Mouse (Mus musculus): Measurements from ENCODE around the gene Rnf25.

Gene Rnf25

DNA sequence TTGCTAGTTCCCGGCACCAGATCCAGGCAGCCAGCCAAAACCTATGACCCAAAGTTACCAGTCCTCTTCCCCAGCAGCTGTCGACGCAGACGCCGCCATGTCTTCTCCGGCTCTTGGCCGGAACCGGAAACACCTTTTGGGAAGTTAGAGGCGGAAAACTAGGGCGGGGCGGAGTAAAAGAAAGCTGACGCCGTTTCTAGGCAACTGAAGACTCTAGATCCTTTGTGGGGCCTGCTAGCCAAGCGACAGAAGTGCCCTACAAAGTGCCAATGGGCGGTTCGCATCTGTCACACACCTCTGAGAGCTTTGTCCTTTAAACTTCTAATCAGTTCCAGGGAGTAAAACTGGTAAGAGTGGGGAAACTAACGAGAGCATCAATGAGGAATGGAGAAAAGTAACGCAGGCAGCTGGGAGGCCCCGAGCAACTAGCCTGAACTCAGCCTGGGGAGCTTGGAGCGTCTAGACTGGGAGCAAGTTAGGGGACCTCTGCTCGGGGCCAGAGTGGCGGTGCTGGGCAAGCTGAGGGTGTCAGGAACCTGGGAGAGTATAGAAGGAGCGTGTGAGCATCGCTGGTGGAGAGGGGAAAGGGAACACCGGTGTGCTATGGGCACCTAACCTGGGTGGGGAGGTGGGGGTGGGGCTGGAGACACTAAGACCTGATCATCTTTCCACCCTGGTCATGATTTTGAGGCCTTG is at the start of gene Rnf25, which contains the start of gene Stk36:
Gene Rnf25 (minus strand): TSS at position 131 of the 696 bp plus-strand sequence.
Gene Stk36 (plus strand): TSS at position 179 of the 696 bp plus-strand sequence.
- peak; percentile 90 for DNase-seq

DNA sequence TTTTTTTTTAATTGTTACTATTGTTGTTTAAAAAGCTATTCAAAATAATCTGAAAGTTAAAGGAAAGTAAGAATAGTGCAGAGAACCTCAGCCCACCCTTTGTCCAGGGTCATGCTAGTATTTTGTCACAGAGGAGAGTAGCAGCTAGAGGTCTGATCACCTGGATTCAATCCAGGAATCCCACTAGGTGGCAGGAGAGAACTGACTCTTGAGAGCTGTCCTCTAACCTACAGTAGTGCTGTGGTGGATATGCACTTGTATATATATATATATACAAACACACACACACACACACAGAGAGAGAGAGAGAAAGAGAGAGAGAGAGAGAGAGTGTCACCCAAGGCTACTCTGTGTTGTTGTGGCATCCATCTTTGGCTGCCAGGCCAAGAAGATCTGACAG is 42.7 kb upstream of the Rnf25 start:
- DNase-seq: peak; percentile 32

DNA sequence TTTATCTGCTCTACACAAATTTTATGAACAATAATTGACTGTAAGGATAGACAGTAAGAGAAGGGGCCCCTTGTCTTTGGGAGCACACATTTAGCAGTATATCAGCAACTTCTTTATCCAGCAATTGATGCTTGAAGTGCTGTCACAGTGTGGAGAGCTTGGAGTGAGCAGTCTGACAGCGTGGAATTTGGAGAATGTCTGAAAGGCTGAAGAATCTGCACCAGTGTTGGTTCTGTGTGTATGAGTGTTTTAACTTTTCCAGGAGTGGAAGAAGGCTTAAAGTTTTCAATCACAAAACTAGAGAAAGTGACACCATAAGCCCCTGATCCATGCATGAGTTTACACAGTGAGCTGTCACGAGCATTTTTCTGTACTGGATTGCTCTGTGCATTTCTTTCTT is 42.3 kb upstream of the Rnf25 start:
- no peak for DNase-seq

DNA sequence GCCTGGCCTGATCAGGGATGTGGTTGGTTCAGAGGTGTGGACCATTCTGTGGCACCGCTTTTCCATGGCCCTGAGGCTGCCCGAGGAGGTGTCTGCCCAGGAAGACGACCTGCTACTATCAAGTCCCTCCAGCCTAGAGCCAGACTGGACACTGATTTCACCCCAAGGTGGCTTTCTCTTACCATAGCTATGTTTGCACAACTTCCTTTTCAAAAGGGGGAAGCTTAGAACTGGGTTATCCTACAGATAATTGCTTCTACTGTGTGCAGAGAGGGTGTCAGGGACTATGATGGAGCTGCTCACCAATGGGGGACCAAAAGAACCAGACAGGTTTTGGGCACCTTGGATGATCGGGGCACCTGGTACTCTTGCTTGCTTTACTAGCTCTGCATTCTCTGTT is 31.5 kb upstream of the Rnf25 start:
- no peak for DNase-seq

DNA sequence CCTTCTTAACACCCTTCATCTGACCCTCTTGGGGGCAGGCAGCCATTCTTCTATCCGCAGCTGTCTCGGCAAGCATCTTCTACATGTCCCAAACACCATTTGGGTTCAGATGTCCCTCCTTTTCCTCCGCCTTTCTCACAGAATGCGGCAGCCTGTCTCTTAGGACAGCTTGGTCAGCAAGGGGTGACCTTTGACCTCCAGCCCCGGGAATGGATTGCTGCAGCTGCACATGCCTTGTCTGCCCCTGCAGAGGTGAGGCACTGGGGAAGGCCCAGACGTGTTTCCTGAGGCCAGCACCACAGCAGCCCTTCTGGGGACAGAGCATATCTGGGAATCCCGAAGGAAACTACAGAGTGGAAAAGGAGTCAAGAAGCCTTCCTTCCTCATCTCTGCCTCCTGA is 26.8 kb upstream of the Rnf25 start:
- DNase-seq: no peak

DNA sequence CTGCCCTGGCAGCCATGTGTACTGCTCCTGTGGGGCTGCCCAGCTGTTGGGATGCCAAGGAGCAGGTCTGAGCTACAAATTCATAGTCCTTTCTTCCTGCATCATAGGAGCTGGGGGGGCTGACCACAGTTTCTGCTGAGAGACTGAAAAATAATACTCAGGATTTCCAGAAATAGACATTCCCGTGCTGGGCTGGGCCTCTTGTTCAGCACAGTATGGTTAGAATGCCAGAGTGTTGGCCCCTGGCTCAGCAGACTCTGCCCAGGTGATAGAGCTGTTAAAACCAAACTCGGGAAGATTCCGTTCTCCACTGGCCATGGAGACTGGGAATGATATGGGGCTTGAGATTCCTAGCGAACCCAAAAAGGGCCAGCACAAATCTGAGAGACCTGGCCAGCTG is 24.9 kb upstream of the Rnf25 start:
- no peak for DNase-seq

DNA sequence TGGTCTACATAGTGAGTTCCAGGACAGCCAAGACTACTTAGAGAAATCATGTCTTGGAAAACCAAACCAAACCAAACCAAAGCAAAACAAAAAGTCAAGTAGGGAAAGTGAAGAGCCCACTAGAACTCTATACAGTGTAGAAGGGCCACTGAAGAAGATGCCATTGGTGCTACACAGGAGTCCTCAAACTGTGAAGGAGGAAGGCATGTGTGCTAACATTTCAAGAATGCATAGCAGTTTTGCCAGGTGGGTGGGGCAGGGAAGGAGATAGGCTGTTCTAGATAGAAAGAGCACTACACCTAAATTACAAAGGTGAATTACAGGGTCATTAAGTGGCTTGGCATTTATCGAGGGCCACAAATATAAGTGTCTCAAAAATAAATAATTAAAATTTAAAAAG is 23.0 kb upstream of the Rnf25 start:
- no peak for DNase-seq

DNA sequence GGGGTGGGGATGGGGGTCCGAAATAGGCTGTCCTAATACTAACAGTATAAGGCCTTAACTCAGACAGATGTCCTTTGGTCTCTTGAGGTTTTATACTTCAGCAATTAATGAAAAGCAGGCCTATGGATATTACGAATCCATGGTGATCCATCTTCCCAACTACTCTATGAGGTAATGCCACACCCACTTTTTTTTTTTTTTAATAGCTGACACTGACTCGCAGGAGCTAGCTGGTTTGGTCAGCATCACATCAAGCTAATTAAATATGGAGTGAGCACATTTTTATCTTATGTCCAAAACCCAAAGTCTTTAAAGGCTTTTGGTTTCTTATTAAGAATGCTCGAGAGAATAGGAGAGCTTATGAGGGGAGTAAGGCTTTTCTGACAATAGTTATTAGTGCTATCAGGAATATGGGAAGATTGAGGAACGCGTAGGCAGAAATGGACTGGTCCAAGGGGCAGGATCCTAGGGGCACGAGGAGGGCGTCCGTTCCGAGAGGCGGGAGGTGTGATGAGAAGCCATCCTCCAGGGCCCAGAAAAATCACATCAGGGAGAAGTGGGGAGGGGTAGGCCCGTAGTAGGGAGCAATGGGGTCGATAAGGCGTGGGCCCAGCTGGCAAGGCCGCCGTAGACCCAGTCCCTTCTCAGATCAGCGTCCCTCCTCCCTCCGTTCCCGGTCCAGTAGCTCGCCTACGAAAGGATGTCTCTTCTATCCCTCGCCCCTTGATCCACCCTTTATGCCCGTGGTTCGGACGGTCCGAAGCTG is 513 bp downstream of the Rnf25 start:
- DNase-seq: no peak

DNA sequence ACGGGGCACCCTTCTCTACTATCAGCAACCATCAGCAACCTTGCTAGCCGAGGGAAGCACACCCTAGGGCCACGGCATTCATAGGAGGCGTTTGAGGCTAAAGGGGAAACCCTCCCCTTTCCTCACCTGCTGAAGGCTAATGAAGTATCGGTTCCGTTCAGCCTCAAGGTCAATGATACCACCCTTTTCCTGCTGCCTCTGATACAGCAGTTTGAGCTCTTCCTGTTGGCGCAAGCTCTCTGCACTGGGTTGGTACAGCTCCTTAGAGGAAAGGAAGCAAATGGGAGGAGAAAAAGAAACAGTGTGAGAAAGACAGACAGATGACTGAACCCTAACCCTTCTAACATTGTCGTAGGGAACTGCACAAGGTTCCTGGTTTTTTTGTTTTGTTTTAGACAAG is 6.8 kb downstream of the Rnf25 start:
- DNase-seq: no peak

DNA sequence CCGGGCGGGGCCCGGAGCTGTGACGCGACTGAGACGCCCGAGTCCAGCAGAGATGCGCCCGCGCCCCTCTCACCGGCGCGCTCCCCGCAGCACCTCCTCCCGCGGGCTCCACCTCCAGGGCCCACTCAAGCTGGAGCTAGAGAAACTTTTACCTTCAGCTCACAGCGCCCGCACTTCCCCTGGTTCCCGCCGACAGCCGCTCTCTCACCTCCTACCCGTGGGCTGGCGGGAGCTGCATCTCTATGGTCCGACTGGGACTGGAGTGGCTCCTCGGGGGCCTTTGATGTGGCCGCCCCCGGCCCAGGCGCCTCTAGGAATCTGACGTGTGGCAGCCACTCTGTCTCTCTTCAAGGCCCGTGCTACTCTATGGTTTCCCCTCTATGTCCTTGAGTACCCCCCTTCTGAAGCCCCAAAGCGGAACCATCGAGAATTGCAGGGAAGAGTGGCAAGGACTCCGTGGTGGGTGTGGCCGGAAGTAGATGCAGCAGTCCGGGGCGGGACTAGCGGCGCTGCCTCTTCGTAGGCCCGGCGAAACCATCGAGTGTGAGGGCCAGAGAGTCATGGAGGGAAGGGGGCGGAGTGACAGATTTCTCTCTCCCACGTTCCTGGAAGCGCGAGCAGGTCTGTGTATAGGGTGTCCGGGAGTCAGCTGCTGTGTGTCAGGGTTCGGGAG is 13.3 kb downstream of the Rnf25 start, which contains the start of the genes Zfp142 and Bcs1l:
Gene Zfp142 (minus strand): TSS at position 474 of the 673 bp plus-strand sequence.
Gene Bcs1l (plus strand): TSS at position 517 of the 673 bp plus-strand sequence.
- peak; percentile 99 for DNase-seq

DNA sequence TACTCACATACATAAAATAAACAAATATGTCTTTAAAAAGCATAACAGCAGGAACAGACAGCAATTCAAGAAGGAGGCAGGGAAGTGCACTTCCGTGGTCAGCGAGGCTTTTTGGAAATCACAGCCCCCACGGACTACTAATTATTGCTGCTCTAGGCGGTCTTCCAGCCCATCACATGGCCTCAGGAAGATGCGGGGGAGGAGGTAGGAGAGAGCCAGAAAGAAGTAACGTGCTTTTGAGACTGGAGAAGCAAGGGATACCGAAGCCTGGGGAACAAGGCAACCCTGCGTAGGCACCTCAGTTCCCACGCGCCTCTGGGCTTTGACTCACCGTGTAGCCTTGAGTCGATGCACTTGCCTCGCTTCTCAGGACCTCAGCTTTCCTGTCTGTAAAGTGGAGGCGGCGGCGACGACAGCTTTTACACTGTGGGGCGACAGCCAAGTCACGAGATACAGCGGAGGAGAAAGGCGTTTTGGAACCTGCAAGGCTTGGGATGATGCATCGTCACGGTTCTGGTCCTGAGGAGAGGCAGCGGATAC is 13.9 kb downstream of the Rnf25 start:
- DNase-seq: no peak

DNA sequence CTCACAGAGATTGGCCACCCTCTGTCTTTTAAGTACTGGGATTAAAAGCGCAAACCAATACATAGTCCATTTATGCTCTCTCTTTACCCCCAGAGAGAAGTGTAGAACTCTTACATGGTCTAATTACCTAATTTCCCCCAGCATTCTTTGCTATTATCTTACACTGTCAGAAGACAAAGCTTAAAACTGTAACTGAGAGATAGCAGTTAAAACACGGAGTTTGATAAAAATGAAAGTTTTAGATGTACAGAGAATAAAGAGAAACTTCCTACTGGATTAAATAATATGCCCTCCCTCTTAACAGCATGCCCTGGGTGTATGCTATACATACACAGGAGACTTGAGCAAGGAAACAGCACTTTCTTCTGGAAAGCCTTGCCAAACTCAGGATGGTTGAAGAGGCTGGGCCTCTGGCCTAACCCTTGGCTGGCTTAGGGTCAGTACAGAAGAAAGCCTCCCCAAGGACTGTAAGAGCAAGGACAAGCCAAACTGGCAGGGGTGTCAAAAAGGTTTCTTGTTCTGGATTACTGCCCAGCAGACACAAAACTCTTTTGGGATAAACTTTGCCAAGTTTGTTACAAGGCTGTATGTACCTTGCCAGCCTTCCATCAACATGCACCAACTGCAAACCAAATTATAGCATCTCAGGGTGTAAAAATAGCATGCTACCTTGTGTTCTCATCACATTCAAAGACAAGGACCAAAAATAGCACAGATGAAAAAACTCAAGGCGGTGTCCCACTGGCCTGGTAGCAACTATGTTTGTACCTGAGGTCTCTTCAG is 16.4 kb downstream of the Rnf25 start:
- no peak for DNase-seq

DNA sequence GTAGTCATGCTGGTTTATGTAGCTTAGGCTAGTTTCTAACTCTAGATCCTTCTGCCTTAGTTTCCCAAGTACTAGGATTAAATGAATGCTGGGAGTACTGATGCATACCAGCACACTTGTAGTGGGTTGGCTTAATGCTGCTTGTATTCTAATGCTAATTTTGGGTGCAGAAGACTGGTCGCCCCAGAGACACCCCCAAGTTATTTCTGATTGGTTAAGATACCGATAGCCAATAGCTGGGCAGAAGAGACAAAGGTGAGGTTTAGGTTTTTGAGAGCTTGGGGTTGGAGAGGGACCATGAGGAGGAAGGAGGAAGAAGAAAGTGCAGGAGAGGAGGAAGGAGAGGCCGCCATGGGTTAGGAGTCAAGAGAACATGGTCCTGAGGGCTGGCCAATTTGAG is 18.6 kb downstream of the Rnf25 start:
- DNase-seq: no peak

DNA sequence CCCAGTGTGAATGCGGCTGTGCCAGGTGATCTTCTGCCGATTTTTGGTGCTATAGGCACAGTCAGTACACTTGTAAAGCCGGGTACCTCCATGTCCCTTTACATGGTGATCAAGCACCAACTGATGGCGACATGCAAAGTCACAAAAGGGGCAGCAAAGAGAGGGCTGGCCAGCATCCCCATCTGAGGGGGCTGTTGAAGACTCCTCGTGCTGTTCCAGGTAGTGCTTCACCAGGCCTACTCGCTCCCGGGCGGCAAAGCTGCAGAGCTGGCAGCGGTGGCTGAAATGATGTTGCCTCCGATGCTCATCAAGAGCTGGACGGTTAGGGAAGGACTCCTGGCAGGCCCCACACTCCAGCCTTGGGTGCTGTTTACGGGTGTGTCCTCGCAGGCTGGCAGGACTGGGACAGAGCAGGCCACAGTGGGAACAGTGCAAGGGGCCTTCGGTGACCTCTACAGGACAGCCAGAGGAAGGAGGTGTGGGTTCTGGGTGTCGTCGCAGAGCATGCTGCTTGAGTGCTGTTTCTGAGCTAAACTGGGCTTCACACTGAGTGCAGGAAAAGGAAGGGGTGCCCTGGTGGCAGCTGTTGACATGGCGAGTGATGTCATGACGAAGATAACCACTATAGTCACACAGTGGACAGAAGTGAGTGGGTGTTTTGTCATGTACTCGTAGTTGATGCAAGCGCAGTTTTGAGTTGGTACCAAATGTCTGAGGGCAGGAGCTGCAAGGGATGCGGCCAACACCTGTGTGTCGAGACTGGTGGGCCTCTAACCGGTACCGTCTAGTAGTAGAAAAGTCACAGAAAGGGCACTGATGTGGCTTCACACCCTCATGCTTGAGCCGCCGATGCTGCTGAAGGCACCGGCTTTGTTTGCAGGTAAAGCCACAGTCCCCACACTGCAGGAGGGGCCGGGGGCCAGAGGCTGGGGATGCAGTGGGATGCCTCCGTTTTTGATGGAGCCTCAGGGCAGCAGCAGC is 31.2 kb downstream of the Rnf25 start:
- DNase-seq: no peak

DNA sequence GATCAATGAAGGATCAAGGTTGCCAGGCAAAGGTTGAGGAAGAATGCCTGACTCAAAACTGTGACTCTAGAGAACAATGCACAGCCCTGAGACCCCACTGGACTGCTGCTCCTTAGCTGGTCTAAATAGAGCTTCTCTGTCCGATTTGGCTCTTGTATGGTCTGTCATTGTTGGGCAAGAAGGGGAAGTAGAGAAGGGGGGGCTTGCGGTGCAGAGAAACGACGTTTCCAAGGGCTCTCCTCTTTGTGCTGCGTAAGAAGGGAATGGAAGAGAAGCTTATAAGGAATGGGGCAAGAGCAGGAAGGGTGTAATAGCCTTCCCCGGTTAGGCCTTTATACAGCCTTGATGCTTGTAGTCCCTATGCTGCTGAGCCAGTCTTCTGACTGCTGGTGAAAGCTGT is 35.4 kb downstream of the Rnf25 start:
- no peak for DNase-seq

DNA sequence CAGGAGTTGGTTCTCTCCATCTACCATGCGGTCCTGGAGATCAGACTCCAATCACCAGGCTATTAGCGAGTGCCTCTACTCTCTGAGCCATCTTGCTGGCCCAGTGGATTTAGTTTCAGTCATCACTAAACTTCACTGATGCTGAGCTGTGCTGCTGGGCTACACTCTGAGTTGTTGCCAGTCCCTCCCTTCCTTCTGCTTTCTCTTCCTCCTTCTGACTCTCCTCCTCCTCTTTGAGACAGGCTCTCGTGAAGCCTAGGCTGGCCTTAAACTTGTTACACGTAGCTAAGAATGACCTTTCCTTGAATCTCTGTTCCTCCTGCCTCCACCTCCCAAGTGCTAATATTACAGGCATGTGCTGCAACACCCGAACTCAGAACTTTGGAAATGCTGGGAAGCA is 42.1 kb downstream of the Rnf25 start:
- no peak for DNase-seq

DNA sequence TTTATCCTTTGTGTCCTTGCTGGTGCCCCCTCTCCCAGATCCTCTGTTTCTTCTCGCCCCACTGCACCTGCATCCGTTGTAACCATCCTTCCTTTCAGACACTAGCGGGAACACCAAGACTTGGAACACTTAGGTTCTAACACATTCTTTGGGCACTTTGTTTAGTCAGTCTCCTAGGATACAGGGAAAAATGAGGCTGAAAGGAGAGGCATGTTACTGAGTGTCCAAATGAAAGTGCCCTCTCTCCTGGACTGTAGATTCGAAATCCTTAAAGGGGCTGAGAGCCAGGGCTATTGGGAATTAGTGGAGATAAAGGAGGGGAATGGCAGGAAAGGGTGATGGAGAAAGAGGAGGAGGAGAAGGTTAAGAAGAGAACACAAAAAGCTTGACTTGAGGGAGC is 57.0 kb downstream of the Rnf25 start, which contains the start of gene Usp37:
Gene Usp37 (minus strand): TSS at position 101 of the 400 bp plus-strand sequence.
- no peak for DNase-seq

All from kidney, postnatal 14 days (tissue).